Mouse (Mus musculus) liver, embryonic 14.5 days (tissue): Measurements from ENCODE around the gene Aar2.

Experiments used
- CTCF ChIP-seq: IDR thresholded peaks from 2 replicates; pipeline ENCODE4 v1.5.1; 2016; ENCODE audit warnings: antibody characterized with exemption, low read depth, control low read depth
- EP300 ChIP-seq: IDR thresholded peaks from 2 replicates; pipeline ENCODE4 v1.6.1; 2016; ENCODE audit warnings: antibody characterized with exemption, low read depth

DNA sequence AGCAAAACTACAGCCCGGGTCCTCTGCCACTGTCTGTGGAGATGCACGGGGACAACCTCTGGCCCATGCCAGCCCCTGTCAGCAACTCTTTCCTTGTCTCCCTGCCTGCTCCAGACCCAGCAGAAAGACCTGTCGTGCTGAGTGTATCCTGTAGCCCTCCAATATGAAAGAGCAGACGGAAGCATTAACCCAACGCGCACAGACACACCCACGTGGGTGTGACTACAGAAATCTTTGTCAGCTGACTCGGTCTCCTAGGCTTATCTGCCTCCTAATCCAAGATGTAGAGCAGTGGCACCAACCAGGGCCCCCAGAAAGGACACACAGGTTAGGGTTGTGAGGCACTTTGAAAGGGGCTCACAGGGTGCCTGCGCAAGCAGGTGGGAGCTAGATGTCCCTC lies 56.3 kb downstream of the Aar2 start:
- TF ChIP-seq CTCF = no peak
- no peak for TF ChIP-seq EP300
